Mouse (Mus musculus): ENCODE measurements around the gene Zkscan8. TPM values are rescaled to one million over a fixed set of nuclear protein-coding genes. Genes with fewer than 3 reads are reported as not detected.
"Not testable (repeated sequence)": the region's sequence is repeated elsewhere in the genome, so short reads cannot be mapped to it uniquely, and the experiment has no call there.

The Zkscan8 gene
- 1 to 10 TPM; 3.8 to 5.4 TPM for total RNA-seq (2021)
- long read RNA-seq, experiment 1: 0 reads
- long read RNA-seq, experiment 2: 0 reads

DNA sequence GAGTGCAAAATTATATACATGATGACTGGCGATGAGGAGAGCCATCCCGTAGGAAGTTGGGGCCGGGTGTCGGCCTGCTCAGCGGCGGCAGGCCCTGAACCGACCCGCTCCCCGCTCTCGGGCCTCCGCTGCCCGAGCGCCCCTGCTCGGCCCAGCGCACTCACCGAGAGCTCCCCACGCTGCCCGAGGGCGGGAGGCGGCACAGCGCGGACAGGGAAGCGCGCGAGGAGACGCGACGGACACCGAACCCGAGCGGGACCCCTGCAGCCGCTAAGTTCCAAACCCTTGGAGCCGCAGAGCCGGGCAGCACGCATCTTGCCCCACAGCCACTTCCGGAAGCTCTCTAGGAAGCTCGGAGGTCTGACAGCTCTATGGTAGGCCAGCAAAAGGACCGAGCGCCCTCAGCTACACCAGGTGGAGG, at the start of gene Zkscan8:
Gene Zkscan8, minus strand, starts transcription at position 340 of the 421 bp plus-strand sequence.
- peak; percentile 85 for DNase-seq

DNA sequence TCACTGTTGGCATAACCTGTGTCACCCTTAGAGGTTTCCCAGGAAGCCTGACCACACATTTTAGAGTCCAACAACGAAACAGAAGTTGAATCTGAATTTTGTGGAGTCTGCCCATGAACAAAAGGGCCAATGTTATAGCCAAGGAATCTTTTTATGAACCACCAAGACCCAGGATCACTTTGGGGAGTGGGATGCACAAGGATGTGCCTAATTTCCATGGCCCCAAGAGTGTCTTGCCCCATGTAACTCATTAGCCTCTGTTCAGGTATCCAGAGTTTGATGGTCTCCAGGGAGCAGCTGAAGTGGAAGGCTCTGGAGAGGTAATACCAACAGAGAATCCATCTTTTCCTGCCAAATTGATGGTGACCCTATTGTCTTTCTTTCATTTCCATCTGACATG, 28.9 kb upstream of the Zkscan8 start, which contains the start of gene Olfr1535:
Gene Olfr1535, minus strand, starts transcription at position 101 of the 400 bp plus-strand sequence.
- DNase-seq: no peak

DNA sequence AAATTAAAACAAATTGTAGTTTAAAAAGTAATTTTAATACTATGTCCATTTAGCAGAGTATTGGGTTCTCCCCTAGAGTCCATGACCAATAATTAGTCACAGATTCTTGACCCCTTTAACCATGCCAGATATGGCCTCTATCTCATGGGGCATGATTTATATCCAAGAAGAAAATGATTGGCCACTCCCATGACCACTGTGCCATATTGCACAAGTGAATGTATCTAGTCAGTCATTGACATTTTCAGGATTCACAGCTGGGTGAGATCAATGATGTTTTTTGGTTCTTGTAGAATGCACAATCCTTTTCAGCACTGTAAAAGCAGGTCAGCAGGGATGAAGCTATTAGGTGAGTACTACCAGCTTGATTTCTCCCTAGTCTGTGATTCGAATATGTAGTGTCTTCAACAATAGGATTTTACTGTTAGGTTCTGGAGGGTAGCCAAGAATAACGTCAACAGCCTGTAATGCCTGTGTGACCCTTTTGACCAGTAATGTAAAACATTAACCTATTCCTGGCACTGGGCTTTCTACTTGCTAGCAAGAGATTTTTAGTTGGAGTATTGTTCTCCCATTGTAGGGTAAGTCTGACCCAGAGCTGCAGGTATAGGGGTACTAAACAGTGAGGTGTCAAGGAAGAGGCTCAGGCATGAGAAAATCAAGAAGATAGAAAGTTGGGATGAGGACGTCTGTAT, 19.6 kb upstream of the Zkscan8 start:
- DNase-seq: no peak

DNA sequence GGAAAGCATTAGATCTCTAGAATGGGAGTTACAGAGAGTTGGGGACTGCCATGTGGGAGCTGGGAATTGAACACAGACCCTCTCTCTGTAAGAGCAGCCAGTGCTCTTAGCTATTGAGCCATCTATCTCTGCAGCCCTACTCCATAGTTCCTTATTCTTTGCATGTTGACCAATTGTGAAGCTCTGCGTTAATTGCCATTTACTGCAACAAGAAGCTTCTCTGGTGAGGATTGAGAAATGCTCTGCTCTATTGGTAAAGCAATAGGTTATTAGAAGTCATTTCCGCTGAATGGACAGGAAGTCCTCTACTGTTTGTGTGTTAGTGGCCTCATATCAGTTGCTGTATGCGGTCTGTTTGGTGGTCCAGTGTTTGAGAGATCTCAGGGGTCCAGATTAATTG, 18.6 kb upstream of the Zkscan8 start:
- no peak for DNase-seq

DNA sequence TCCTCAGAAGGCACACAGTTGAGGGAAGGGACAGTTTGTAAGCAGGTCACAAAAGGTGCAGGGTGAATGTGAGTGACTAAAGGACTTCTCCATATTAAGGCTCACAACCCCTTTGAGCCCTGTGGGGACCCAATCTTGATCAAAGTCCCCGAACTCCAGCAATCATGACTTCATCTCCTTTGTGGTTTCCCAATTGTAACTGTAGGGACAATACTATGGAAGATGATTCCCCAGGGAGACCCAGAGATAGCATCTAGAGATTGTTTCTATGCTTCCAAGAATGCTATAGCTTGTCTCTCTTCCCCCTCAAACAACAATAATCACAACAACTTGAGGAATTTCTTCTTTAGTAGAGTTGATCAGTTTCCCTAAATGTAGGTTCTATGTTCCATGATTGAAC, 11.8 kb upstream of the Zkscan8 start, which contains the start of gene Olfr1366:
Gene Olfr1366, minus strand, starts transcription at position 101 of the 400 bp plus-strand sequence.
- DNase-seq: no peak

DNA sequence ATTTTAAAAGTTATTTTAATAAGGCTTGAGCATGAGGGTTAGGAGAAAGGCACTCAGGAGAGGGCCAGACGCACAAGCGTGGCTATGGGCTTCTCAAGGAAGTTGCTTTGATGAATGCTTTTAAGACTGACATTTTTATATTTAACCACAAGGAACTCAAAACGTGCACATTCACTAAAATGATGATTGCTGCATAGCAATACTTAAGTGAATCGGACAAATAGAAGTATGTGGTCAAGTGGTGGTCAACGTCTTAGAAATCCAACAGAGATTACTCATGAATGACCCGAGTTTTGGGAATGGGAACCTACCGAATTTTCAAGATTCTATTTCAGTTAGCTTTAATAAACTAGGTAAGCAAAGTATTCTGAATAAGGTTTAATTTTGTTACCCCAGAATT, 784 bp downstream of the Zkscan8 start:
- no peak for DNase-seq

DNA sequence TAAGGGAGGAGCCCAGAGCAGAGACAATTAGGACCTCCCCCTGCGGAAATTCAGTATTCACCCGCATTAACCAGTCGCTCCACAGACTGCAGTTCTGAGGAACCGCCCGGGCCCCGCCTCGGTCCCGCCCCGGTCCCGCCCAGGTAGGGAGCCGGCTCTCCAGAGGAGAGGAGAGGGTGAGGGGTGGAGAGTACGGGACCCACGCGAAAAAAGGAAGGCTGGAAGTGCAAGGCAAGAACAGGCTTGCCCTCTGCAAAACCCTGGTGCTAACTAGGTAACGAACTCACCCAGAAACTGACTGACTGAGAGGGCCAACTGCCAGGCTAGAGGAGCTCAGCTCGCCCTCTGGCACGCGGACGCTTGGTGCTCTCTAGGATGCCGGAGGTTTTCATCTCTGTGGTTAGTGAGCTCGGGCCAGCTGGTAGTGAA, 24.7 kb downstream of the Zkscan8 start:
- peak; percentile 88 for DNase-seq

DNA sequence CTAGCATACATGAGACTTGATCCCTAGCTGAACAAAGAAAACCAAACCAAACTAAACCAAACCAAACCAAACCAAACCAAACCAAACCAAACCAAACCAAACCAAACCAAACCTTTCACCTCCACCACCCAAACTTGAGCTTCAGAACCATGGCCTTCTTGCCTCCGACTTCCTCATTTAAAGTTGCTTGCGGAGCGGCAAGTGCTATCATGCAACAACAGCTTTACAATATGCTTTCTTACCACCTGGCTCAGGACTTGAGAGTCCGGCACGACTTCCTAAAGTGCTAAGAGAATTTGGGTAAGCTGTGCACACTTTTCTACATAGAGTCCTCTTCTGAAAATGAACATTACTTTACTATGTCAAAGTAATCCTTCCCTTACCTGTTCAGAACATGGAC, 28.6 kb downstream of the Zkscan8 start:
- no peak for DNase-seq

DNA sequence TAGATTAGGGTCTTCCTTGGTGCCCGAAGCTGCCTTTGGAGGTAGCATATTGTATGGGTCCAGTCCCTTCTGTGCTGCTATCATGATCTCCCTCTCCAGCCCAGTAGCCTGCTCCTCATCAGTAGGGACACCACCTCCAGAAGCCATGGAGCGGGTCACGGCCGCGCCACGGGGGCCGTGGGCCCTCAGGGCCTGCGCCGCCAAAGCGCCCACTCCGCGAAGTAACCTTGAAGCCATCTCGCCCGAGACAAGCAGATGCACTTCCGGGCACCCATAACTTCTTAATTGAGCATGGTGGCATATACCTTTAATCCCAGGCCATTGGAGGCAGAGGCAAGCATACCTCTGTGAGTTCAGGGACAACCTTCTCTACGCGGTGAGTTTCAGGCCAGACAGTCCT, 29.7 kb downstream of the Zkscan8 start, which contains the start of gene Gm11273:
Gene Gm11273, minus strand, starts transcription at position 237 of the 400 bp plus-strand sequence.
- not testable (repeated sequence) for DNase-seq

DNA sequence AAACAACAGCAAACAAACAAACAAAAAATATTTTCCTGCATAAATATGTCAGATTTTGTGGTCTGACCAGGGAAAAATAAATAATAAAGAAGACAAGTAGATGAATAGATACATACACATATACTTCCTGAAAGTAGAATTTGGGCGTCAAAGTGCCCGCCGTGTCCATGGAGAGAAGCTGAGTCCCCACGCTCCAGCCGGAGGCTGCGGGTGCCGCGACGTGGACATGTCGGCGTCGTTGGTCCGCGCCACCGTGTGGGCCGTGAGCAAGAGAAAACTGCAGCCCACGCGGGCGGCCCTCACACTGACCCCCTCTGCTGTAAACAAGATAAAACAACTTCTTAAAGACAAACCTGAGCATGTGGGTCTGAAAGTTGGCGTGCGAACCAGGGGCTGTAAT, 35.8 kb downstream of the Zkscan8 start, which contains the start of gene AK157302:
Gene AK157302, plus strand, starts transcription at position 144 of the 400 bp plus-strand sequence.
- no peak for DNase-seq

DNA sequence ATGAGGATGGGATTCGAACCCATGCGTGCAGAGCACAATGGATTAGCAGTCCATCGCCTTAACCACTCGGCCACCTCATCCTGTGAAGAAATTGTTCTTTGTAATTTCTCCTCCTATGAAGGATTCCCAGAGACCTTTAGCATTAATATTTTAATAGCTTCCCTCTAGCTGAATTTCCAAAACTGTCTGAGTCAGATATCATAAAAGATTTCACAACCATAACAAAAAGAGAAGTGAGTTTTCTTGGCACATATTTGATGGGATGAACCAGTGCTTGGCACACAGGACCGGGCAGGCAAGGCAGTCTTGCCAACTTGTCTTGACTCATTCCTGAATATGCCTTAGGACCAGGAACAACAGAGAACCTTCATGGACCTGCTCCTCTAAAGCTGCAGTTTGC, 38.1 kb downstream of the Zkscan8 start:
- DNase-seq: no peak

DNA sequence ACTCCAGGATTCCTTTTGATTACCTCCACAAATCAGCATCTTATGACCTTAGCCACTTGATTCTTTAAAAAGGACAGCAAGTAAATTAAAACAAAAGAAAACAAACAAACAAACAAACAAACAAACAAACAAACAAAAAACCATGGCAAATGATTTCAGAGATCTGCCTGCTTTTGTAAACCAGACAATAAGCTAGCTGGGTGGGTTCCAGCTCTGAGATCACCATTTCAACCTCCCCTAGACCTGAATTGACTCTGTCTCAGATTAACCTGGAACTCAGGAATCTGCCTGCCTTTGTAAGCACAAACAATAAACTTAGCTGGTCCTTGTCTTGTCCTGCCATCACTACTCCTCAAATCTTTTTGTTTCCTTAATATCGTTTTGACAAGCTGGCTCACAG, 44.0 kb downstream of the Zkscan8 start:
- no peak for DNase-seq

DNA sequence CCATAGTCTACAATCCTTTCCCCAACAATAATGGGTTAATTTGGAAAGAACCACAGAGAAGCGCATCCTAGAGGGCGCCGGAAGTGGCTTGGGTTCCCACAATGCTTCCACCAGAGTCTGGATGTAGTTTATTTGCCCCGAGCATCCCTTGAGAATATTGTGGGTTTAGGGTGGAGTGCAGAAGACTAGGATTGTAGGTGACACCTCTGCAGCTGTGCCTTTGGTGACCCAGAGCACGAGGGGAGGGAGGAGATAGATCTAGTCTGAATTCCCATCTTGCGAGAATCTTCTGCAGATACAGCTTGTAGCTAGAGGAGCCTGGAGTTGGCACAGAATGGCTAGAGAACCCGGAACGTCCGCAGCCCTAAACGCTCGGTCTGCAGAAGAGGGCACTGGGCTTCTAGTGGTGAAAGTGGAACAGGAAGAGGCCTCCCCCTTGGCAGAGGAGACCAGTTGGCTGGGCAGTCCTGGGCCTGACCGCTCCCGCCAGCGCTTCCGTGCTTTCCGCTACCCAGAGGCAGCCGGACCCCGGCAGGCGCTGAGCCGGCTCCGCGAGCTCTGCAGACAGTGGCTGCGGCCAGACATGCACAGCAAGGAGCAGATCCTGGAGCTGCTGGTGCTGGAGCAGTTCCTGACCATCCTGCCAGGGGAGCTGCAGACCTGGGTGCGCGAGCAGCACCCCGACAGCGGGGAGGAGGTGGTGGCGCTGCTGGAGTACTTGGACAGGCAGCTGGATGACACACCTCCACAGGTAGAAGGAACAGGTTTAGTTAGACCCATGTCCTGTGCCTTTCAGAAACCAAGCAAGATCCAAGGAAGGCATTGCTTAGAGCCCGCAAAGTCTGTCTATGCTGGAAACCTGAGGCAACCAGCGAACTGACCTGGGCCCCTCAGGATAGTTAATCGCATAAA, 51.9 kb downstream of the Zkscan8 start, which contains the start of the genes Zkscan4 and Gm10065:
Gene Zkscan4, plus strand, starts transcription at position 149 of the 912 bp plus-strand sequence.
Gene Gm10065, minus strand, starts transcription at position 683 of the 912 bp plus-strand sequence.
- DNase-seq: peak; percentile 31

DNA sequence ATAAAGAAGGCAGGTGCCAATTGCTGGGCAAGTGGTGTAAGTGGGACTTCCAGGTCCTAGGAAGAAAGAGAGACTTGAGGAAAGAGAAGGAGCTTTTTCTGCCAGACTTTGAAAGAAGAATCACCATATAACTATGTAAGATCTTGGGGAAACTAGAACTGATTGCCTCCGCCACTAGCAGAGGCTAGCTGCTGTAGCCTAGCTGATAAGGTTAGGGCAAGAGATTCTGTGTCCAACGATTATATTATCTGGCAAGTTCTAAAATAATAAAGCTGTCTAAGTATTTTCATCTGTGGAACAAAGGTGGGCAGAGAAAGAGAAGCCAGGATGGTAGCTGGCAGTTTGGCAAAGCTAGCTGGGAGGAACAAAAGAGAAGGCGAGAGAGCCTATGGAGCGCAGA, 58.5 kb downstream of the Zkscan8 start:
- no peak for DNase-seq

DNA sequence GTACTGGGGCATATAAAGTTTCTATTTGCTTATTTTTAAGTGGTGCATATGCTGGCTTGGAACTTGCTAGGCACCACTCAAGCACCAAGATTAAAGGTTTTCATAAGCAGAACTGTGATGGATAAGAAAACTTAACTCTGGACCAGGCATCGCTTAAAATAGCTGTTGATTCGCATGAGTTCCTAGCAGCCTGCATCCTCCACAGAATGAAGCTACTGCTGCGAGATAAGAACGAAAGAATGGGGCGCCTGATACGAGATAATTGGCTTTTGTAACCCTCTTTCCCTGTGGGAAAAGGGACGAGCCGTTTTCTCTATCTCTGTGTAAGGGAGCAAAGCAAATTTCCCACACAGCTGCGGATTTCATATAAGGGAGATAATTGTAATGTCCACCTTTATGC, 61.8 kb downstream of the Zkscan8 start:
- DNase-seq: no peak

DNA sequence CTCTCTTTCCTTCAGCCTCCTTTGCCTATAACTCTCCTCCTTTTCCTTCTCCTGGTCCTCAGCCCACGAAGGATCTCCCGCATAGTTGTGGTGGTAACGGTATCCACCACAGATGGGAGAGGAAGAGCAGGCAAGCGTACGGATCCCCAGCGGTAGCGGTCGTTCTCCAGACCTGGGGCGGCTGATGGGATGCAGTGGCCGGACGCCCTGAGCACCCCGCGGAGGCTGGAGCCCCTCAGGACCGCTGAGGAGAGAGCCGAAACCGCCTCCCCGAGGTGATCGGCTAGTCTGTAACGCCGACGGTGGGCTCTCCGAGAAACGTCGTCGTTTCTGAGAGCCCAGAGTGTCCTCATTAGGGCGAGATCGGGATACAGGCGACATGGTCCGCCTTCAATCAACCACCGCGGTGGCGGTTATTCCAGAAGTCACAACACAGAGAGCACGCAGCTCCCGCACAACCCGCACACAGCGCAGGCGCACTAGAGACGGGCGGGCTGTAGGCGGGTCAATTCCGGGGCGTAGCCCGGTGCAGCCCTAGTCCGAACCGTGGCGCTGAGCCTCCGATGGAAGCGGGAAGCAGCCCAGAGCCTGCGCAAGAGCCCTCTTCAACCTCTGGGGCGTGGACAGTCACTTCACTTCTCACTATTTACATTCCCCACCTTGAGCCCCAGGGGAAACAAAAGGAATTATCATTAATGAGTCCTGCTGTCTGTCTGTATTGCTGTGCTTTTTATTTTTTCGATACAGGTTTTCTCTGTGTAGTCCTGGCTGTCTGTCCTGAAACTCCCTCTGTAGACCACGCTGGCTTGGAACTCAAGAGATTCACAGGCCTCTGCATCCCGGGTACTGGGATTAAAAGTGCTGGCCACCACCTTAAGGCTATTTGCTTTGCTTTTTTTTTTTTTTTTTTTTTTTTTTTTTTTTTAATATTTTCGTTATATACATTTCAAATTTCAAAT, 62.6 kb downstream of the Zkscan8 start, which contains the start of gene Nkapl:
Gene Nkapl, minus strand, starts transcription at position 449 of the 959 bp plus-strand sequence.
- peak; percentile 78 for DNase-seq

DNA sequence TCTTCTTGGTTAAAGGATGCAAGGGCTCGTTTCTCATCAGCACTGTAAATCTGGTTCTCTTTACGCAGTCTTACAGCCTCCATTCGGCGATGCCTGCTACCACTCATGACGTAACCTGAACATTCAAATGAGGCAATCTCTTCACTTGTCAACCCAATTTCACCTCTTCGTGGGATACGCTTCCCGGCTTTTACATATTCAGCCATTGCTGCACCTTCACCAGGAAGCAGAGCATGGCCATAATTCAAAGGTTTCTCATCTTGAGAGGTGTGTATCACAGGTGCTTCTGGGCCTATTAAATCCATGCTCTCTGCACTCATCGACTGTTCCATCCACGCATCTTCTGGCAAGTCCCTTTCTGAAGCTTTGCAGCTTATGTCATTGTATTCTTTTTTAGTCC, 63.6 kb downstream of the Zkscan8 start:
- DNase-seq: no peak

Measured in gastrocnemius, postnatal 25 days (tissue).